Mouse (Mus musculus) heart, embryonic 10.5 days (tissue): Measurements from ENCODE around the gene Otog. TPM values are rescaled to one million over a fixed set of nuclear protein-coding genes. Genes with fewer than 3 reads are reported as not detected.

Source experiments
- DNase-seq: peaks from one replicate; pipeline ENCODE4 v3.0.0-alpha.2; 2017; ENCODE audit warnings: low spot score
- H3K27ac ChIP-seq: fragments of 300-500 bp; sonication (generic); 2 replicates; pipeline ENCODE4 v1.5.1; 2016; ENCODE audit warnings: mild to moderate bottlenecking
- H3K27me3 ChIP-seq: fragments of 300-500 bp; sonication (generic); 2 replicates; pipeline ENCODE4 v1.6.1; 2016; ENCODE audit warnings: mild to moderate bottlenecking; ENCODE audit not compliant: poor library complexity, insufficient read depth, severe bottlenecking
- H3K36me3 ChIP-seq: fragments of 300-500 bp; sonication (generic); 2 replicates; pipeline ENCODE4 v1.6.1; 2016; ENCODE audit warnings: mild to moderate bottlenecking, moderate library complexity
- H3K4me1 ChIP-seq: fragments of 300-500 bp; sonication (generic); 2 replicates; pipeline ENCODE4 v1.6.1; 2016; ENCODE audit warnings: mild to moderate bottlenecking
- H3K4me3 ChIP-seq: fragments of 300-500 bp; sonication (generic); 2 replicates; pipeline ENCODE4 v1.5.1; 2016; ENCODE audit warnings: mild to moderate bottlenecking, moderate library complexity
- H3K9me3 ChIP-seq: fragments of 300-500 bp; sonication (generic); 2 replicates; pipeline ENCODE4 v1.6.1; 2016; ENCODE audit warnings: mild to moderate bottlenecking, moderate library complexity
- WGBS: fragments of 180-500 bp; shearing (Covaris S2); methylation state at CpG from one replicate; pipeline ENCODE4 v1.1.7; 2016; 5-methylcytosine and 5-hydroxymethylcytosine counted together
- polyA plus RNA-seq: library from polyadenylated mRNA; unstranded; fragments of >200 nt; fragmentation: Nextera tagmentation; extraction: Ambion mirVana; gene quantifications from 2 replicates; pipeline ENCODE4 v1.2.1, GENCODE M21; 2016

Otog gene
- polyA plus RNA-seq = not detected in 2 replicates

- Histone ChIP-seq H3K9me3 (no peaks in the 10 kb centered on the region), H3K27ac (no peak within 1 kb of the TSS), H3K4me1 (peaks cover 27% of the 10 kb centered on the region), H3K27me3 (peaks cover 33% of the 10 kb centered on the region), H3K36me3 (no peaks in the 10 kb centered on the region), H3K4me3 (no peak within 1 kb of the TSS)
- 21% methylated on average over 2 of the region's 2 CpGs for WGBS
- DNase-seq = no peak
Observed at GRCm38 (mm10) chr7:46240696-46241095, at the start of gene Otog. Gene Otog, plus strand, starts transcription at chr7:46240987.

DNA sequence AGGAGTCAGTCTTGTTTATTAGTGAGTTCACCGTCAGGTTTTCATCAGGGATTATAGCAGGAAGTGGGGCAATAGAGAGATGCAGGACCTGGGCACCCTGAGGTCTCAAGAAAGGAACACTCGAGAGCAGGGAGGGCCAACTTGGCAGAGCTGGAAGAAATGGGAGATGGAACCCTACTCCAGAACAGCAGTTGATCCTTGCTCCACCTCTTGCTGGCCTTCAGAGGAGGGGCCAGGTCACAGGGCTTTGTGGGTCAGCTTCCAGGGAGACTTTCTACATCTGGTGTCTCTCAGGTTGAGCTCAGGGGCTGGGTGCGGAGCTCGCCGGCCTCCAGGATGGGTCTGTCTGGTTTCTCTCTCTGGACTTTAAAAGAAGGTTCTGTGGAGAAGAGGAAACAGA, 45.4 kb upstream of the Otog start:
- Histone ChIP-seq H3K27me3 (peaks cover 33% of the 10 kb centered on the region), H3K9me3 (no peaks in the 10 kb centered on the region), H3K27ac (no peak overlapping the region), H3K36me3 (no peaks in the 10 kb centered on the region), H3K4me1 (peaks cover 12% of the 10 kb centered on the region; the same call in 1 of the 2 replicates), H3K4me3 (no peak overlapping the region)
- WGBS = 84% methylated on average over 5 of the region's 5 CpGs
- no peak for DNase-seq

- no peak for DNase-seq
- Histone ChIP-seq H3K36me3 (no peaks in the 10 kb centered on the region), H3K4me3 (no peak overlapping the region), H3K9me3 (no peaks in the 10 kb centered on the region), H3K27ac (no peak overlapping the region), H3K4me1 (peaks cover 25% of the 10 kb centered on the region), H3K27me3 (peaks cover 33% of the 10 kb centered on the region)
- WGBS = 64% methylated on average over 6 of the region's 6 CpGs
Observed at GRCm38 (mm10) chr7:46200021-46200420, 40.8 kb upstream of the Otog start.

DNA sequence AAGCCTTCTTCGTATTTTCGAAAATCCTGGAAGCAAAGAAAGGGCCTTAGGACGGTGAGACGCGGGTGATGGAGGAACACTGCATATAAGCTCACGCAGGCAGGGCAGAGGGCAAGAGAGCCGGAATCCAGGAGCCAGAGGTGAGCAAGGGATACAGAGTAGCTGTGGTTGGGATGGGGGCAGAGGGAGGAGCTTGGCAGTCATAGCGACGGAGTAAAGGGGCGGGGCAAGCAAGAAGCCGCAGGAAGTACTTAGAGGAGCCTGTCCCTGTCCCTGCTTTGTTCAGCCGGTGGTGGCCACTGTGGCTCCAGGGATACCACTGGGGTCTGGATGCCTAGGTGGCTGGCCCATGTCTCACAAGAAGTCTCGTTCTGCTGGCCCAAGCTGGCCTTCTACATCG, 39.1 kb upstream of the Otog start:
- WGBS = 18% methylated on average over 14 of the region's 14 CpGs
- peaks cover 22% of the 10 kb centered on the region for H3K4me1 ChIP-seq
- H3K36me3 ChIP-seq = no peaks in the 10 kb centered on the region
- peak overlapping the region; percentile 76 for H3K27ac ChIP-seq
- H3K4me3 ChIP-seq = no peak overlapping the region
- H3K27me3 ChIP-seq = peaks cover 29% of the 10 kb centered on the region
- no peaks in the 10 kb centered on the region for H3K9me3 ChIP-seq
- DNase-seq = no peak

DNA sequence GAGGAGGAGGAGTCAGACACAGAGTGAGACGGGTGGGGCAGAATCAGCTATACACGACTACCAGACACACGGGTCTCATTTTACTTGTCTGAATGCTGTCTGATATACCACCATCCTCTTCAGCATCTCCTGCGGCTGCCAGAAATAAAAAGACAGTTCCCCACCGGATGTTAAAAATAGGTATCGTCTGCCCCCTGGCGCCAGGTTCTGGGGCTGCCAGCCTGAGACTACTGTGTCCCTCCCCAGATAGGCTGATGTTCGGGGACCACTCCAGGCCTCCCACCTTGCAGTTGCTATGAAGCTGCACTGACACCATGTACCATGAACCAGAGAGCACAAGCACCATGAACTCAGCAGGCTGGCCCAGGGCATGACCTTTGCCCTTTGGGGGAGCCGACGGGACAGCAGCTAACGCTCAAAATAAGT, 36.7 kb upstream of the Otog start:
- no peak for DNase-seq
- H3K36me3 ChIP-seq = no peaks in the 10 kb centered on the region
- no peaks in the 10 kb centered on the region for H3K9me3 ChIP-seq
- H3K4me3 ChIP-seq = no peak overlapping the region
- WGBS = 41% methylated on average over 11 of the region's 11 CpGs
- H3K27me3 ChIP-seq = peaks cover 20% of the 10 kb centered on the region
- peaks cover 25% of the 10 kb centered on the region for H3K4me1 ChIP-seq
- no peak overlapping the region for H3K27ac ChIP-seq

GRCm38 (mm10) chr7:46204775-46205174, 36.0 kb upstream of the Otog start:
- H3K9me3 ChIP-seq = no peaks in the 10 kb centered on the region
- no peak overlapping the region for H3K4me3 ChIP-seq
- H3K36me3 ChIP-seq = no peaks in the 10 kb centered on the region
- DNase-seq = no peak
- H3K27me3 ChIP-seq = peaks cover 21% of the 10 kb centered on the region
- H3K27ac ChIP-seq = no peak overlapping the region
- peaks cover 25% of the 10 kb centered on the region for H3K4me1 ChIP-seq
- 66% methylated on average over 6 of the region's 6 CpGs for WGBS

GRCm38 (mm10) chr7:46208131-46208530, 32.7 kb upstream of the Otog start:
- Histone ChIP-seq H3K4me1 (peaks cover 7% of the 10 kb centered on the region; the same call in 1 of the 2 replicates), H3K27ac (no peak overlapping the region), H3K9me3 (no peaks in the 10 kb centered on the region), H3K4me3 (no peak overlapping the region), H3K36me3 (no peaks in the 10 kb centered on the region), H3K27me3 (peaks cover 49% of the 10 kb centered on the region)
- WGBS = 87% methylated on average over 8 of the region's 8 CpGs
- no peak for DNase-seq

- Histone ChIP-seq H3K36me3 (no peaks in the 10 kb centered on the region), H3K27ac (no peak overlapping the region), H3K4me1 (peaks cover 3% of the 10 kb centered on the region; the same call in 1 of the 2 replicates), H3K27me3 (peaks cover 49% of the 10 kb centered on the region), H3K9me3 (no peaks in the 10 kb centered on the region), H3K4me3 (no peak overlapping the region)
- no peak for DNase-seq
- 83% methylated on average over 6 of the region's 6 CpGs for WGBS
Observed at GRCm38 (mm10) chr7:46210276-46210675, 30.5 kb upstream of the Otog start.

DNA sequence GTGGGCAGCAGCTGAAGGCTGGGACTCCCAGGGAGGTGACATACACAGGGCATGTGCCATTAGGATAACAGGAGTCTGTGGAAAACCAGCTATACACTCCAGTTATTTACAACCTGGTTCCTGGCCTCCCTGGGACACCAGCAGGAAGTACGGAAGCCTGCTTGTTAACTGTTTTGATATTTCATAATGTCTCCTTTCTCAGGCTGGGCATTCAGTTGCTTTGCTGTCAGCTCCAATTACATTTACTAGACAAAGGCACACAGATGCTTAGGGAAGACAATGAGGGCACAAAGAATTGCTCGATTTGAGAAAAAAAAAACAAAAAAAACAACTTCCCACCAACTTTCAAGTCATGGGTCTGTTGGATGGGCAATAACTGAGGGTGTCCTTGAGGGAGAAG, 24.3 kb upstream of the Otog start:
- Histone ChIP-seq H3K27me3 (peaks cover 61% of the 10 kb centered on the region), H3K36me3 (no peaks in the 10 kb centered on the region), H3K9me3 (no peaks in the 10 kb centered on the region), H3K4me3 (no peak overlapping the region), H3K27ac (no peak overlapping the region), H3K4me1 (peaks cover 8% of the 10 kb centered on the region; the same call in 1 of the 2 replicates)
- no peak for DNase-seq
- 73% methylated on average over 2 of the region's 2 CpGs for WGBS

DNA sequence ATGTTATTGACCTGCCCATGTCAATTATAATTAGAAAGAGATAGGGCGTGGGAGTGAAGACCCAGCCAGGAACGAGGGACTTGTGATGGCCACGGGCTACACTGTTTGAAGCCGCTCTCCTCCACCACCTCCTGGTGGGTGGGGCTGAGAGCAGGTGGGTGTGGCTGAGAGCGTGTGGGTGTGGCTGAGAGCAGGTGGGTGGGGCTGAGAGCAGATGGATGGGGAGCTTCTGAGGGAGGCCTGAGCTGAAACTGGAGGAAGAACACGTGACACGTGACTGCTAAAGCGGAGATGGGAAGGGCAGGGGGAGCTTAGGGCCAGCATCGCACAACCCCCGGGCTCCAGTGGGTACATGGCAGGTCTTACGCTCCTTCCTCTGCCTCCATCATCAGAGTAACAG, 22.4 kb upstream of the Otog start:
- no peak for DNase-seq
- peaks cover 8% of the 10 kb centered on the region; the same call in 1 of the 2 replicates for H3K4me1 ChIP-seq
- no peak overlapping the region for H3K4me3 ChIP-seq
- no peaks in the 10 kb centered on the region for H3K9me3 ChIP-seq
- no peaks in the 10 kb centered on the region for H3K36me3 ChIP-seq
- no peak overlapping the region for H3K27ac ChIP-seq
- WGBS = 13% methylated on average over 11 of the region's 11 CpGs
- peaks cover 55% of the 10 kb centered on the region for H3K27me3 ChIP-seq

DNA sequence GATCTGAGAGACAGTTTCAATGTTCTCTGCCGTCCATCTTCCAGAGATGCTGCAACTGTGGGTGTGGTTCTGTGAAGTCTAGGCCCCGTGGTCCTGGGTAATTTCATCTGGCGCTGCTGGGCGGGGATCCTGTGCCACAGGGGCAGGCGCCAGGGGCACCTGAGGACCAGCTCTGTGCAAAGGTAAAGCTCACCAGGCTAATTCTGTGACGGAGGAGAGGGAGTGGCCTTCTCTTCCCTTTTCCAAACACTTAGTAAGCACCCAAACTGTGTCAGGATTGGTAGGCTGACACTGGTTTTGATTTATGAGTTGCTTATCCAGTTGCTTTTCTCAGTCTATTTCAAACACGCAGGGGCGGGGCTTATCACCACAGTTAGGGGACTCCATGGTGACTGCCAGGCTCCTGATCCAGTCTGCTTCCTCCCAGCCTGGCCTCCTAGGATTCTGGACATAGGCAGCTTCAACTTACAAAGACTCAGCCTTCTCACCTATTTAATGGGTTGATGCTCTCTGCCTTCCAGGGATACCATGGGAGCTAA, 20.1 kb upstream of the Otog start:
- Histone ChIP-seq H3K4me1 (peaks cover 8% of the 10 kb centered on the region; the same call in 1 of the 2 replicates), H3K36me3 (no peaks in the 10 kb centered on the region), H3K27me3 (peaks cover 58% of the 10 kb centered on the region), H3K9me3 (no peaks in the 10 kb centered on the region), H3K4me3 (no peak overlapping the region), H3K27ac (no peak overlapping the region)
- no peak for DNase-seq
- WGBS = 59% methylated on average over 8 of the region's 8 CpGs

DNA sequence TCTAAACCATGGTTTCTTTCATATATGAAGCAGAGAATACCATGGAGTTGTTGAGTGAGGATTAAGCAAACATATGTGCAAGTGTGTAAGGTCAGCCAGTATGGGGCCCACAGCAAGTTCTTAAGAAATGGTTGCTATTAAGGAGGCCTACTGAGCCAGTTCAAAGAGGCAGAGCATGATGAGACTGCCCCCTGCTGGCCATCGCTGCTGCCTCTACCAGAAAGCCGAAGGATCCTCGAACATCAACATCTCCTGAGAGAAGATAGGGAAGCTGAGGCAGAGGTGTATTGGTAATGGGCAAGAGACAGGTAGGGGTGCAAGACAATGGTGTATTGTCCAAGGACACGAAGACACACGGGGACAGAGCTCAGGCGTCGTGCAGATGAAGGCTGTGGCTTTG, 14.5 kb upstream of the Otog start:
- no peaks in the 10 kb centered on the region for H3K9me3 ChIP-seq
- 0 out of 2 replicates have a peak, but pooled peaks cover 3% of the 10 kb centered on the region for H3K4me1 ChIP-seq
- no peaks in the 10 kb centered on the region for H3K36me3 ChIP-seq
- H3K4me3 ChIP-seq = no peak overlapping the region
- no peak overlapping the region for H3K27ac ChIP-seq
- WGBS = 29% methylated on average over 7 of the region's 7 CpGs
- DNase-seq = no peak
- H3K27me3 ChIP-seq = peaks cover 46% of the 10 kb centered on the region

DNA sequence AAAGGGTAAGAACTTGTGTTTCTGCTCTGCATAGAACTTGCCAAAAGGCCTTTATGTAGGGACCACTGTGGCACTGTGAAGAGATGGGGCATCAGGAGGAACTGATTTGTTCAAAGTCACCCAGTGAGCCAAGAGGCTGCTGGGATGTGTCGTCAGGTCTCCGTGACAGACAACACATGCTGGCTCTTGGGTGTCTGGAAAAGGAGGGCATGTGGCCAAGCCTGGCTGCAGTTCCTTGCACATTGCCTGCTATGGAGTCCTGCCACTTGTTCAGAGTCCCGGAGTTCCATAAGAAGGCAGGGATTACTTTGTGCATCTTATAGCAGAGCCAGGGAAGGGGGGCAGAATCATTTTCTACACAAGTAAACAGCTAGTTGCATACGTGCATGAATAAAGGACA, 13.9 kb upstream of the Otog start:
- Histone ChIP-seq H3K27ac (no peak overlapping the region), H3K9me3 (no peaks in the 10 kb centered on the region), H3K36me3 (no peaks in the 10 kb centered on the region), H3K27me3 (peaks cover 39% of the 10 kb centered on the region), H3K4me1 (0 out of 2 replicates have a peak, but pooled peaks cover 3% of the 10 kb centered on the region), H3K4me3 (no peak overlapping the region)
- 56% methylated on average over 4 of the region's 4 CpGs for WGBS
- no peak for DNase-seq

DNA sequence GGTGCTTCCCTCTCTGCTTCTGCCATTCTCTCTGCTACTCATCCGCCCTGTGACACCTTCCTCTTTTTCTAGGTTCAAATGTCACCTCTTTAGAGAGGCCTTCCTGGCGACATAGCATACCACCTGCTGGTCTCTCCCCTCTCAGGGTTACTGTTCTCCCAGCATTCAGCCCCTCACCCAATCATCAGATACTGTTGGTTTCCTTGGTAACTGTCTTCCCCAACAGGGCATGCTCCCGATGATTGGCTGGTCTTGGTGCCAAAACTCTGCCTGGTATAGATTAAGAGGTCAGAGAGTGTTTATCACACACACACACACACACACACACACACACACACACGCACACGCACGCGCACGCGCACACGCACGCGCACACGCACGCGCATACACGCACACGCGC, 4.8 kb upstream of the Otog start:
- Histone ChIP-seq H3K27ac (no peak overlapping the region), H3K4me1 (peaks cover 27% of the 10 kb centered on the region)
- no peak for DNase-seq

More for the DNA sequence above, 4.8 kb upstream of the Otog start:
- Histone ChIP-seq H3K27me3 (peaks cover 31% of the 10 kb centered on the region), H3K9me3 (no peaks in the 10 kb centered on the region), H3K4me3 (no peak overlapping the region), H3K36me3 (no peaks in the 10 kb centered on the region)
- 63% methylated on average over 18 of the region's 18 CpGs for WGBS
